Mouse (Mus musculus) midbrain, postnatal 0 days (tissue): ENCODE measurements at regions not wholly inside any gene's neighbourhood (a gene's known extent, or its start where the extent isn't known, plus 50 kb on each side); places are given as distances from the start of the nearest gene placed in this dataset.
A peak's percentile ranks its signal among the peaks of the same experiment; 100 is the strongest.

ENCODE experiments used
- ATAC-seq: fragments of 200-750 bp; cut with Nextera tagmentation; 2 replicates; pipeline ENCODE4 v1.8.0; 2017; ENCODE audit warnings: moderate number of reproducible peaks, mild to moderate bottlenecking, moderate TSS enrichment, moderate library complexity; ENCODE audit not compliant: low FRiP score
- DNase-seq: peaks from one replicate; pipeline ENCODE4 v3.0.0-alpha.2; 2015; ENCODE audit warnings: low spot score
- H3K27ac ChIP-seq: fragments of 300-500 bp; sonication (generic); 2 replicates; pipeline ENCODE4 v1.5.1; 2014; ENCODE audit warnings: low read depth, mild to moderate bottlenecking, low read length, mixed read lengths
- H3K27me3 ChIP-seq: fragments of 300-500 bp; sonication (generic); 2 replicates; pipeline ENCODE4 v1.6.1; 2014; ENCODE audit warnings: low read length, control low read depth, mixed read lengths; ENCODE audit not compliant: insufficient read depth
- H3K36me3 ChIP-seq: fragments of 300-500 bp; sonication (generic); 2 replicates; pipeline ENCODE4 v1.6.1; 2014; ENCODE audit warnings: low read length, control low read depth, mixed read lengths; ENCODE audit not compliant: insufficient read depth
- H3K4me1 ChIP-seq: fragments of 300-500 bp; sonication (generic); 2 replicates; pipeline ENCODE4 v1.6.1; 2014; ENCODE audit warnings: mild to moderate bottlenecking, control low read depth, antibody characterized with exemption, low read length, mixed read lengths; ENCODE audit not compliant: insufficient read depth
- H3K4me2 ChIP-seq: fragments of 300-500 bp; sonication (generic); 2 replicates; pipeline ENCODE4 v1.6.1; 2014; ENCODE audit warnings: low read depth, mild to moderate bottlenecking, low read length, mixed read lengths; ENCODE audit not compliant: poor library complexity, severe bottlenecking
- H3K4me3 ChIP-seq: fragments of 300-500 bp; sonication (generic); 2 replicates; pipeline ENCODE4 v1.5.1; 2014; ENCODE audit warnings: low read depth, mild to moderate bottlenecking, low read length, moderate library complexity
- H3K9ac ChIP-seq: fragments of 300-500 bp; sonication (generic); replicated peaks from 2 replicates; pipeline ENCODE4 v1.6.1; 2014; ENCODE audit warnings: mild to moderate bottlenecking, low read length, moderate library complexity, mixed read lengths; ENCODE audit not compliant: poor library complexity, severe bottlenecking
- H3K9me3 ChIP-seq: fragments of 300-500 bp; sonication (generic); 2 replicates; pipeline ENCODE4 v1.6.1; 2016; ENCODE audit warnings: low read length, control low read depth
- CTCF ChIP-seq: IDR thresholded peaks from 2 replicates; pipeline ENCODE4 v1.5.1; 2016; ENCODE audit warnings: antibody characterized with exemption, mild to moderate bottlenecking
- WGBS: fragments of 180-500 bp; shearing (Covaris S2); extraction: QIAGEN DNeasy Blood & Tissue Kit; methylation state at CpG from one replicate; pipeline ENCODE4 v1.1.7; 2014; 5-methylcytosine and 5-hydroxymethylcytosine counted together

GRCm38 (mm10) chr14:47826545-47826944 is 178.3 kb downstream of the Ktn1 start:
- 64% methylated on average over 4 of the region's 4 CpGs for WGBS
- H3K4me1 ChIP-seq, result no peaks in the 10 kb centered on the region
- DNase-seq, result peak; percentile 11
- H3K9ac ChIP-seq, result no peak overlapping the region
- no peaks in the 10 kb centered on the region for H3K36me3 ChIP-seq
- no peak overlapping the region for H3K27ac ChIP-seq
- TF ChIP-seq CTCF, result no peak
- no peaks in the 10 kb centered on the region for H3K27me3 ChIP-seq
- no peak overlapping the region for H3K4me3 ChIP-seq
- no peak overlapping the region for H3K4me2 ChIP-seq
- ATAC-seq, result no peak
- no peaks in the 10 kb centered on the region for H3K9me3 ChIP-seq

DNA sequence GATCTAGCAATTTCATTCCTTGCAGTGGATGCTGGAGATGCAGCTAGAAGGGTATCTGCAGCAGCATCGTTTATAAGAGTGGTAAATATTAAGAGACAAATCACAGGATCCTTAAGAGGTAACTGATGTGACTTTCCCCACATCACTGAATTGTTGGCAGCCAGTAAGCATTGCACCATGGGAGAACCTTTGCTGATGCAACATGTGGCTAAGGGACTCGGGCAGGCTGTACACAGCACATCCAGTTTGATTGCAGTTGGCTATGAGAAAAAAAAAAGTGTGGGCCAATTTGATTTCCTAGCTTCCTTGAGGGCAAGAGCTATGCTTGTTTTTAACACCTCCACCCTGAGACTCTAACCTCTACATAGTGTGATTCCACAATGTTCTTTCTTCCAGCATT is 179.4 kb downstream of the Ktn1 start:
- Histone ChIP-seq H3K36me3 (no peaks in the 10 kb centered on the region), H3K9ac (no peak overlapping the region), H3K4me1 (no peaks in the 10 kb centered on the region), H3K27ac (no peak overlapping the region), H3K4me3 (no peak overlapping the region), H3K4me2 (no peak overlapping the region), H3K9me3 (no peaks in the 10 kb centered on the region), H3K27me3 (no peaks in the 10 kb centered on the region)
- no peak for DNase-seq
- WGBS, result 83% methylated on average over 2 of the region's 2 CpGs
- TF ChIP-seq CTCF, result no peak
- ATAC-seq, result no peak

GRCm38 (mm10) chr14:47833696-47834095 is 185.4 kb downstream of the Ktn1 start:
- Histone ChIP-seq H3K27me3 (no peaks in the 10 kb centered on the region), H3K4me3 (no peak overlapping the region), H3K27ac (no peak overlapping the region), H3K36me3 (no peaks in the 10 kb centered on the region), H3K9ac (no peak overlapping the region), H3K9me3 (no peaks in the 10 kb centered on the region), H3K4me2 (no peak overlapping the region), H3K4me1 (no peaks in the 10 kb centered on the region)
- no peak for ATAC-seq
- DNase-seq, result peak; percentile 17
- TF ChIP-seq CTCF, result no peak
- 70% methylated on average over 10 of the region's 10 CpGs for WGBS

GRCm38 (mm10) chr14:47835408-47835807 is 187.2 kb downstream of the Ktn1 start:
- H3K9me3 ChIP-seq, result no peaks in the 10 kb centered on the region
- H3K4me3 ChIP-seq, result no peak overlapping the region
- H3K4me2 ChIP-seq, result no peak overlapping the region
- H3K9ac ChIP-seq, result no peak overlapping the region
- H3K36me3 ChIP-seq, result no peaks in the 10 kb centered on the region
- no peak for DNase-seq
- no peak for TF ChIP-seq CTCF
- H3K27ac ChIP-seq, result no peak overlapping the region
- ATAC-seq, result no peak
- no peaks in the 10 kb centered on the region for H3K4me1 ChIP-seq
- WGBS, result 78% methylated on average over 4 of the region's 4 CpGs
- H3K27me3 ChIP-seq, result no peaks in the 10 kb centered on the region

DNA sequence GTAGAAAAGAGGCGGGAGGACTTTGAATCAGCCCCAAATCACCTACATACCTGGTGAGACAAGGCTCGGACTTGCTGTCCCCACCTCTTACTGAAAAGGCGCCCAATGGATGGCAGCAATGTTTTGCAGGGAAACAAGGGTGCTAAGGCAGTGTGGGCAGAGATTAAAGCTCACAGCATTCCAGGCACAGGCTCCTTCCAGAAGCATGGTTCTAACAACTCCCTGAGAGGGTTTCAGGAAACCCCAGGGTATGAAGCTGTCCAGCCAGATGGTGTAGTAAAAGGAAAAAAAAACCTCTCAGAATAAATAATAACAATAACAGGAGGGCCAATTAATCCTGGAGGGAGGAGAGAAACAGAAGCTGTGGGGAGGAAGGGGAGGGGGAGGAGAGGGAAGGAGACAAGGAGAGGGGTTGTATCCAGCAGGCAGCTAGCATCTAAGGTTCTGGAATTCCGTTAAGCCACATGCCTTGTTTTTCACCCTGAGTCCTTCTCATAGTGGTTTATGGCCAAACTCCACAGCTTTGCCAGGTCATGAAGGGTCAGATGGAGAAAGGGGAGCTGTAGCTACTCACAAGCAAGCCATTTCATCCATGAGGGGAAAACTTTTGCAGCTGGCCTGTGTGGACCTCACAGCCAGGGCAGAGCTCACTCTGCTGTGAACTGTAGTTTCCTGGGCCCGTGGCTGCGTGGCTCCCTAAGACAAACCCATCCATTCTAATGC is 191.4 kb downstream of the Ktn1 start:
- no peak for TF ChIP-seq CTCF
- Histone ChIP-seq H3K27ac (no peak overlapping the region), H3K4me2 (no peak overlapping the region), H3K4me3 (no peak overlapping the region), H3K36me3 (no peaks in the 10 kb centered on the region), H3K9me3 (no peaks in the 10 kb centered on the region), H3K9ac (no peak overlapping the region), H3K4me1 (no peaks in the 10 kb centered on the region), H3K27me3 (no peaks in the 10 kb centered on the region)
- DNase-seq (no peak), ATAC-seq (no peak)
- WGBS, result 59% methylated on average over 6 of the region's 6 CpGs

- 76% methylated on average over 1 of the region's 1 CpGs for whole genome bisulfite sequencing
- no peak overlapping the region for H3K9ac ChIP-seq
- H3K36me3 ChIP-seq, result no peaks in the 10 kb centered on the region
- H3K4me1 ChIP-seq, result no peaks in the 10 kb centered on the region
- H3K27ac ChIP-seq, result no peak overlapping the region
- no peaks in the 10 kb centered on the region for H3K9me3 ChIP-seq
- no peaks in the 10 kb centered on the region for H3K27me3 ChIP-seq
- H3K4me2 ChIP-seq, result no peak overlapping the region
- TF ChIP-seq CTCF, result no peak
- DNase-seq, result no peak
- no peak for ATAC-seq
- H3K4me3 ChIP-seq, result no peak overlapping the region
These were observed 196.1 kb downstream of the Ktn1 start for GRCm38 (mm10) chr14:47844366-47844765.
